Mouse (Mus musculus): ENCODE data around the gene Igsf11. TPM values are rescaled to one million over a fixed set of nuclear protein-coding genes. Genes with fewer than 3 reads are reported as not detected.

Igsf11 gene
- polyA plus RNA-seq, 1 experiment from 2014 or later = 3.6 TPM

DNA sequence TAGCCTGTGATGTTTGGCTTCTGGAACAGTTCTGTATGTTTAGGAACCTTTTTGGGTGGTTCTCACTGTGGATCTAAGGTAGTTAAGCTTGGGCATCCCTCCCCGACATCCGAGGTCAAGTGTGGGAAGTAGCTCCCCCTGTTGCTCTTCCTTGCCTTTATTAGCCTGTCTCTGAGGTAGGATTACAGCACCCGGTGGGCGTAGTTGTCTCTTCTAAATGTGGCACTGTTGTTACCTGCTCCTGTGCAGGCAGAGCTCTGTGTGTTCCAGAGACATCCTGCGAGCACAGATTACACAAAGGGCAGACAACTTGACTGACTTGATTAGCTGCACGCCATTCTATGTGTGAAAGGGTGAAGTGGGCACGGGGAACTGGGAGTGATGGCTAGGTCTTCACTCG is 68.1 kb downstream of the Igsf11 start:
- Histone ChIP-seq H3K9ac (ENCODE audit: low read depth, low read length) (no peak overlapping the region), H3K4me2 (ENCODE audit: low read length) (no peak overlapping the region), H3K36me3 (ENCODE audit: control insufficient read depth, insufficient read depth, low read length) (no peaks in the 10 kb centered on the region), H3K9me3 (ENCODE audit: control insufficient read depth, low read length) (no peaks in the 10 kb centered on the region), H3K27ac (ENCODE audit: low read depth, low read length) (no peak overlapping the region), H3K4me3 (ENCODE audit: low read length) (no peak overlapping the region), H3K27me3 (replicated peaks; ENCODE audit: control insufficient read depth, insufficient read depth, low read length) (no peaks in the 10 kb centered on the region), H3K4me1 (ENCODE audit: control insufficient read depth, insufficient read depth, low read depth, low read length) (peaks cover 2% of the 10 kb centered on the region; the same call in 1 of the 2 replicates)
- 76% methylated on average over 8 of the region's 8 CpGs for WGBS
- ATAC-seq = no peak

DNA sequence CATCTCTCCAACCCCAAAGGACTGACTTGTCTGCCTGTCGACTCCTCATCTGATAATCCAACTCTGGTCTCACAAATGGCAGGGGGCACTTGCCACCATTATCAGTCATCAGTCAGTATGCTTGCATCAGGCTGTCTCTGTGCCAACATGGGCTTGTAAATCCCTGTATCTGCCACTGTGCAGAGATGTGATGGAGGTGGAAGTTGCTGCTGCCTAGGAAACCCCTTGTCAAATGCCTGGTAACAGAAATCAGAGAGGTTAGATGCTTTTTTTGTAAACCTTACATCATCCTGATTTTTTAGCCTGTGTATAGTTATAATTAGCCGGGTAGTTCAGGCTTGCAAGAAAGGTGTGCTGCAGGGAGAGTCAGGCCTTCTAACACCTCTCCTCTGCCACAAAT is 69.4 kb downstream of the Igsf11 start:
- H3K27ac ChIP-seq (ENCODE audit: low read depth, low read length) = no peak overlapping the region
- no peak overlapping the region for H3K9ac ChIP-seq (ENCODE audit: low read depth, low read length)
- H3K4me2 ChIP-seq (ENCODE audit: low read length) = no peak overlapping the region
- no peaks in the 10 kb centered on the region for H3K36me3 ChIP-seq (ENCODE audit: control insufficient read depth, insufficient read depth, low read length)
- WGBS = 94% methylated on average over 2 of the region's 2 CpGs
- H3K9me3 ChIP-seq (ENCODE audit: control insufficient read depth, low read length) = no peaks in the 10 kb centered on the region
- no peak for ATAC-seq
- H3K27me3 ChIP-seq (replicated peaks; ENCODE audit: control insufficient read depth, insufficient read depth, low read length) = no peaks in the 10 kb centered on the region
- peaks cover 2% of the 10 kb centered on the region; the same call in 1 of the 2 replicates for H3K4me1 ChIP-seq (ENCODE audit: control insufficient read depth, insufficient read depth, low read depth, low read length)
- no peak overlapping the region for H3K4me3 ChIP-seq (ENCODE audit: low read length)

DNA sequence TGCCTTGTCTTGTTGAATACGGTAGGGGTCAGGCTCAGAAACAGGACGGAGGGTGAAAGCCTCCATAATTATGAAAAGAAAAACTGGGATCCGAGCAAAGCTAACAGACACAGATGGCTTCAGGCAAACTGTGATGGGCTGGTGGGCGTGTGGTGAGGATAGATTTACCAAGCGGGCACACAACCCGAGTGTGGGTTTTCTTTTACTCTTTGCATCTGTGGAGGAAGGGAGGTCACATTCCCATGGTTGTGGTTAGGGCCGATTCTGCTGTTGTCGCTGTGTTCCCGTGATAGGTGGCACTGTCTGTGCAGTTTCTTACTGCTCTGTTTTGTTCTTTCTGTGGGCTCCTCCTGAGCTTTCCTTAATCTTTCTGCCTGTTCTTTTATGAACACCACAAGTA is 70.2 kb downstream of the Igsf11 start:
- Histone ChIP-seq H3K27ac (ENCODE audit: low read depth, low read length) (no peak overlapping the region), H3K4me1 (ENCODE audit: control insufficient read depth, insufficient read depth, low read depth, low read length) (peaks cover 2% of the 10 kb centered on the region; the same call in 1 of the 2 replicates), H3K9me3 (ENCODE audit: control insufficient read depth, low read length) (no peaks in the 10 kb centered on the region), H3K27me3 (replicated peaks; ENCODE audit: control insufficient read depth, insufficient read depth, low read length) (no peaks in the 10 kb centered on the region), H3K4me3 (ENCODE audit: low read length) (no peak overlapping the region), H3K36me3 (ENCODE audit: control insufficient read depth, insufficient read depth, low read length) (no peaks in the 10 kb centered on the region), H3K4me2 (ENCODE audit: low read length) (no peak overlapping the region), H3K9ac (ENCODE audit: low read depth, low read length) (no peak overlapping the region)
- 68% methylated on average over 9 of the region's 9 CpGs for WGBS
- no peak; the same call in 1 of the 2 replicates for ATAC-seq

DNA sequence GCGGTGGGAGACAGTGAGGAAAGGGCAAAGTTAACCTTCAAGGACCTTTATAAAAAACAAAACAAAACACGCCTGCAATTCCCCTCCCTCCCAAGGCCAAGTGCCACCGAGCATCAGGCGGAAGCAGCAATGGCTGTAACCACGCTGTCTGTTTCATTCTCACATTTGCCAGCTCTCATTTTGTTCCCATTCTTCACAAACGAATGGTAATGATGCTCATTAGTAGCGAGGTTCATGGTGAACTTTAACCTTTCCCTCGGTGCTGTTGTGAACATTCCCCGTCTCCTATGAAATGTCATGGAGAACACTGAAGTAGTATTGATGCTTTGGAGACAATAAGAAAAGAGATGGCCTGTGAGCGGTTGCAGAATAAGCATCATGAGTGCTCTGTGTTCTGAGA is 74.6 kb downstream of the Igsf11 start:
- H3K4me2 ChIP-seq (ENCODE audit: low read length) = no peak overlapping the region
- no peak overlapping the region for H3K9ac ChIP-seq (ENCODE audit: low read depth, low read length)
- no peak for ATAC-seq
- H3K27me3 ChIP-seq (replicated peaks; ENCODE audit: control insufficient read depth, insufficient read depth, low read length) = no peaks in the 10 kb centered on the region
- no peaks in the 10 kb centered on the region for H3K9me3 ChIP-seq (ENCODE audit: control insufficient read depth, low read length)
- no peak overlapping the region for H3K27ac ChIP-seq (ENCODE audit: low read depth, low read length)
- 67% methylated on average over 10 of the region's 10 CpGs for WGBS
- H3K4me3 ChIP-seq (ENCODE audit: low read length) = no peak overlapping the region
- H3K36me3 ChIP-seq (ENCODE audit: control insufficient read depth, insufficient read depth, low read length) = no peaks in the 10 kb centered on the region
- H3K4me1 ChIP-seq (ENCODE audit: control insufficient read depth, insufficient read depth, low read depth, low read length) = peaks cover 2% of the 10 kb centered on the region; the same call in 1 of the 2 replicates

DNA sequence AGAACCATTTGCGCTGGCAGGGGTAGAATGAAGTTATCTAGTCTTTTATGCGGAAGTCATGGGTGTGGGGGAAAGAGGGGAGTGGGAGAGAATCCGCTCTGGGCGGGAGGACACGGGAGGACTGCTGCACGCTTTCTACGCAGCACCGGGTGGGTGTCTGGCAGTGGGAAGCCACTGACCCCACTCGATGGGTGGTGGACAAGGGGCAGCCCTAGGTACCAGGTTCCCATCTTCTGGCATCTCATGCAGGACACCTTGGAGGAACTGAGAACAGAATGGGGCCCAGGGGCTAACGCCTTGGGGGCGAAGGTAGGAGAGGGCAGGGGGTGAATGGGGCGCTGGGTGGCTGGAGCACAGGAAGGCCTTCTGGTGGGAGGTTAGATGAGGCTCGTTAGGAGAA is 83.7 kb downstream of the Igsf11 start:
- H3K9ac ChIP-seq (ENCODE audit: low read depth, low read length) = no peak overlapping the region
- 81% methylated on average over 13 of the region's 13 CpGs for WGBS
- H3K27me3 ChIP-seq (replicated peaks; ENCODE audit: control insufficient read depth, insufficient read depth, low read length) = no peaks in the 10 kb centered on the region
- no peak for ATAC-seq
- H3K4me2 ChIP-seq (ENCODE audit: low read length) = no peak overlapping the region
- H3K4me1 ChIP-seq (ENCODE audit: control insufficient read depth, insufficient read depth, low read depth, low read length) = no peaks in the 10 kb centered on the region; the same call in none of the 2 replicates
- no peak overlapping the region for H3K27ac ChIP-seq (ENCODE audit: low read depth, low read length)
- H3K9me3 ChIP-seq (ENCODE audit: control insufficient read depth, low read length) = no peaks in the 10 kb centered on the region
- H3K36me3 ChIP-seq (ENCODE audit: control insufficient read depth, insufficient read depth, low read length) = no peaks in the 10 kb centered on the region
- H3K4me3 ChIP-seq (ENCODE audit: low read length) = no peak overlapping the region

DNA sequence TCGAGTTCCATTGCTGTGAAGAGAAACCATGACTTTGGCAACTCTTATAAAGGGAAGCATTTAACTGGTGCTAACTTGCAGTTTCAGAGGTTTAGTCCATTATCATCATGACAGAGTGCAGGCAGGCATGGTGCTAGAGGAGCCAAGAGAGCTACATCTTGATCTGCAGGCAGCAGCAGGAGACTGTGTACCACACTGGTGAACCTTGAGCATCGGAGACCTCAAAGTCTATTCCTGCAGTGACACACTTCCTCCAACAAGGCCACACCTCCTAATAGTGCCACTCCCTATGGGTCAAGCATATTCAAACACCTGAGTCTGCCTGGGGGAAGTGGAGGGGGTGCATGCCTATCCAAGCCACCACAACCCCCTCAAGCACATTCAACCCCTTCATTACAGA is 86.1 kb downstream of the Igsf11 start:
- no peaks in the 10 kb centered on the region for H3K27me3 ChIP-seq (replicated peaks; ENCODE audit: control insufficient read depth, insufficient read depth, low read length)
- no peaks in the 10 kb centered on the region; the same call in none of the 2 replicates for H3K4me1 ChIP-seq (ENCODE audit: control insufficient read depth, insufficient read depth, low read depth, low read length)
- H3K9me3 ChIP-seq (ENCODE audit: control insufficient read depth, low read length) = no peaks in the 10 kb centered on the region
- H3K9ac ChIP-seq (ENCODE audit: low read depth, low read length) = no peak overlapping the region
- 85% methylated on average over 2 of the region's 2 CpGs for WGBS
- no peak overlapping the region for H3K4me2 ChIP-seq (ENCODE audit: low read length)
- no peaks in the 10 kb centered on the region for H3K36me3 ChIP-seq (ENCODE audit: control insufficient read depth, insufficient read depth, low read length)
- ATAC-seq = no peak
- H3K4me3 ChIP-seq (ENCODE audit: low read length) = no peak overlapping the region
- no peak overlapping the region for H3K27ac ChIP-seq (ENCODE audit: low read depth, low read length)

DNA sequence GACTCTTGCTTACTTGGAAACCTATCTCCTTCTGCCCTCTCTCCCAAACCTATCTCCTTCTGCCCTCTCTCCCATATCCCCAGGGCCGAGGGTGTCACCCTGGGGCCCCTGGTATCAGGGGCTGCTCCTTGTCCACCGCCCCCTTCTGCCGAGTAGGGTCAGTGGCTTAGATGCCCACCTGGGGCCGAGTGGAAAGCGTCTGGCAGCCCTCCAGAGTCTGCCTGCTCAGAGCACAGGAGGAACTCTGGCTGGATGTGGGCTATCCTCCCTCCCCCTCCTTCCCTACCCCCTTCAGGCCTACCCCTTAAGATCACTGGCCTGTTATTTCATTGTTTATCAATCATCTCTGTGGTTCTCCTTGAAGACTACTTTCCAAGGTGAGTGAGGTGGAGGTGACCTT is 88.1 kb downstream of the Igsf11 start:
- H3K27ac ChIP-seq (ENCODE audit: low read depth, low read length) = no peak overlapping the region
- WGBS = 49% methylated on average over 5 of the region's 5 CpGs
- ATAC-seq = no peak

DNA sequence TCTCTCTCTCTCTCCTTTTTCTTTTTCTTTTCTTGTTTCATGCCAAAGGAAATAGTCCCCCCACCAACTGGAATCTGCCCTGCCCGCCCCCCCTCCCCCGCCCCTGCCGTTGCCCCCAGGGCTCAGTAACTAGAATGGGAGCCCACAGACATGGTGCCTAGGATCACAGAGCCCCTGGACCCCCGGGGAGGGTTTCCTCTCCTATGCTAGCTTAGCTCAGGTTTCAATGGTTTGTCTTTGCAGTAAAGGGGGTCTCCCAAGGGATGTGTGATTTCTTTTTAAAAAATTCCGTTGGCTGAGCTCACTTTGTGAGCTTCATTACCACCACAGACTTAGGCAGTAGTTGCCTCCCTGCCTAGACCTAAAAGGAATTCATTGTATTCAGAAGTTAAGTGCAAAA is 89.6 kb downstream of the Igsf11 start:
- Histone ChIP-seq H3K27ac (ENCODE audit: low read depth, low read length) (no peak overlapping the region), H3K9ac (ENCODE audit: low read depth, low read length) (no peak overlapping the region), H3K4me1 (ENCODE audit: control insufficient read depth, insufficient read depth, low read depth, low read length) (no peaks in the 10 kb centered on the region; the same call in 1 of the 2 replicates), H3K4me3 (ENCODE audit: low read length) (no peak overlapping the region), H3K36me3 (ENCODE audit: control insufficient read depth, insufficient read depth, low read length) (no peaks in the 10 kb centered on the region), H3K4me2 (ENCODE audit: low read length) (no peak overlapping the region), H3K27me3 (replicated peaks; ENCODE audit: control insufficient read depth, insufficient read depth, low read length) (no peaks in the 10 kb centered on the region), H3K9me3 (ENCODE audit: control insufficient read depth, low read length) (no peaks in the 10 kb centered on the region)
- WGBS = 17% methylated on average over 5 of the region's 5 CpGs
- ATAC-seq = no peak

More for the DNA sequence above, 88.1 kb downstream of the Igsf11 start:
- Histone ChIP-seq H3K36me3 (ENCODE audit: control insufficient read depth, insufficient read depth, low read length) (no peaks in the 10 kb centered on the region), H3K27me3 (replicated peaks; ENCODE audit: control insufficient read depth, insufficient read depth, low read length) (no peaks in the 10 kb centered on the region), H3K4me1 (ENCODE audit: control insufficient read depth, insufficient read depth, low read depth, low read length) (no peaks in the 10 kb centered on the region; the same call in none of the 2 replicates), H3K4me2 (ENCODE audit: low read length) (no peak overlapping the region), H3K4me3 (ENCODE audit: low read length) (no peak overlapping the region), H3K9me3 (ENCODE audit: control insufficient read depth, low read length) (no peaks in the 10 kb centered on the region), H3K9ac (ENCODE audit: low read depth, low read length) (no peak overlapping the region)

DNA sequence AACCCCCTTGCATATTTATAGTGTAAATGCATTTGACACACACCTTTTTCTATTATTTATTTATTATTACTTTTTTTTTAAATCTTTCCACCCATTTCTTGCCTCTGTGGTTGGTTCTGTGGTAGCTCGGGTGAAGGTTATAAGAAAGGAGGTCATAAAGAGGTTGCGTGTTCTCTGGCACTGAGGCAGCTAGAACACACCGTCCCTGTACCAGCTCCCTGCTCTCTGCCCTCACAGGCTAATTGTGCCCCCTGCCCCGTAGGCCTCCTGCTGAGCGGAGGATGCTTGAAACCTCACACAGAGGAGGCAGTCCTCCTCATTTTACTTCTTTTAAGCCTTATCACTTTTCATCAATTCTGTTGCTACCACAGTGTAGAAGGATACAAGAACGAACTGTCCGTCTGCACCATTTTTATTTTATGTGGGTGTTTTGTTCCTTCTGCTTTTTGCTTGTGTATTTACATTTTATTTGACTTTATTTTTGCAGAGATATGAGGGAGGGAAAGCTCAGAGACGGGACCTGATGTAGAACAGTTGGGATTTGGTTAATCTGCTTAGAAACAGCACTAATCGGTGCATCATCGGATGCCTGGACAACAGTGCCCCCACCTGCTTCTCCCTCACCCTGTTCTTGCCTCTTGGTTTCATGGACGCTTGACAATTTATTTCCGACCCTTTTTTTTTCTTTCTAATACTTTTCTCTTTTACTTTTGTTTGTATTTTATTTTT is 90.2 kb downstream of the Igsf11 start:
- Histone ChIP-seq H3K27ac (ENCODE audit: low read depth, low read length) (no peak overlapping the region), H3K27me3 (replicated peaks; ENCODE audit: control insufficient read depth, insufficient read depth, low read length) (no peaks in the 10 kb centered on the region), H3K9me3 (ENCODE audit: control insufficient read depth, low read length) (no peaks in the 10 kb centered on the region), H3K4me1 (ENCODE audit: control insufficient read depth, insufficient read depth, low read depth, low read length) (no peaks in the 10 kb centered on the region; the same call in 1 of the 2 replicates), H3K4me3 (ENCODE audit: low read length) (no peak overlapping the region), H3K9ac (ENCODE audit: low read depth, low read length) (no peak overlapping the region), H3K4me2 (ENCODE audit: low read length) (no peak overlapping the region), H3K36me3 (ENCODE audit: control insufficient read depth, insufficient read depth, low read length) (no peaks in the 10 kb centered on the region)
- no peak for ATAC-seq
- 39% methylated on average over 12 of the region's 12 CpGs for WGBS

Measured in hindbrain, embryonic 16.5 days (tissue).